Mouse (Mus musculus): ENCODE data around the gene Rtcb.

The Rtcb gene

GRCm38 (mm10) chr10:85948483-85949196, 9.0 kb downstream of the Rtcb start:
- DNase-seq (ENCODE audit: low read depth, low spot score) = no peak

GRCm38 (mm10) chr10:85936280-85936965, 21.2 kb downstream of the Rtcb start:
- no peak for DNase-seq (ENCODE audit: low read depth, low spot score)

GRCm38 (mm10) chr10:85929962-85930361, 27.7 kb downstream of the Rtcb start:
- no peak for DNase-seq (ENCODE audit: low read depth, low spot score)

- DNase-seq (ENCODE audit: low read depth, low spot score) = no peak
These were observed 28.4 kb downstream of the Rtcb start for GRCm38 (mm10) chr10:85929208-85929591.

- DNase-seq (ENCODE audit: low read depth, low spot score) = no peak
These were observed 29.0 kb downstream of the Rtcb start for GRCm38 (mm10) chr10:85928499-85929207.

- DNase-seq (ENCODE audit: low read depth, low spot score) = no peak
These were observed 29.8 kb downstream of the Rtcb start, which contains the start of gene Ascl4 for GRCm38 (mm10) chr10:85927676-85928445. Gene Ascl4, plus strand, starts transcription at chr10:85927681.

GRCm38 (mm10) chr10:85916498-85917309, 40.9 kb downstream of the Rtcb start, which contains the start of gene Prdm4:
Gene Prdm4, minus strand, starts transcription at chr10:85917142.
- DNase-seq (ENCODE audit: low read depth, low spot score) = peak; percentile 96

Measured in skeletal muscle tissue, adult 2 months (tissue).